Comparison of ENCODE assay signal across 20 mouse cellular contexts in the genomic region with DNA sequence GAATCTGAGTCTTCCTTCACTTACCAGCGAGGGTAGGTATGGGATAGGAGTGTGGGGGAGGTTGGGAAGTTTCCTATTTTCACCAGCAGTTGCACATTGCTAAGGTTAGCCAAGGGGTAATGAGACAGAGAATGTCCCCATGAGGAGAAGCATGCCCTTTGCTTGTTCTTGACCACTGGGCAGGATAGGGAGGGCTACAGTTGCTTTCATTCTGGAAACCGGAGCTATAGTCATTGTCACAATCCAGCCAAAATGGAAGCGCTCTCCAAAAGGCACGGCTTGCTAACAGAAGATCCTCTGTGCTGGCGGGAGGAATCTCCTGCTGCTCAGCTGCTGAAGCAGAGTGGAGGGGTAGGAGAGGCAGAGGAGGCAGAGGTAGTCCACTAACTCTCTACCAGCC.
DNase-seq lines count a peak whose midpoint lies in the region; ATAC-seq lines count a peak whose summit lies in the region.
"Had no signal": no experiment of that assay in that cellular context is flagged by ENCODE, and none has a peak within 500 bp of the region (broad histone marks: within the 10 kb centered on the region; RNA-seq: fewer than 3 reads in every experiment).

No protein-coding gene starts in this region.

- no peaks in the 10 kb centered on the region for H3K36me3 ChIP-seq in heart, embryonic 13.5 days
- no peaks in the 10 kb centered on the region for H3K36me3 ChIP-seq in midbrain, embryonic 14.5 days (ENCODE audit: control insufficient read depth, insufficient read depth, low read length)
- H3K36me3 ChIP-seq in midbrain, embryonic 16.5 days (ENCODE audit: control insufficient read depth, insufficient read depth, low read length): no peaks in the 10 kb centered on the region
- H3K36me3 ChIP-seq in hindbrain, embryonic 16.5 days (ENCODE audit: control insufficient read depth, insufficient read depth, low read length): no peaks in the 10 kb centered on the region
- H3K36me3 ChIP-seq: intestine, embryonic 15.5 days; neural tube, embryonic 13.5 days had no signal

- no peaks in the 10 kb centered on the region for H3K27me3 ChIP-seq in heart, embryonic 13.5 days (replicated peaks)
- H3K27me3 ChIP-seq in midbrain, embryonic 14.5 days (ENCODE audit: control insufficient read depth, insufficient read depth, low read length): no peaks in the 10 kb centered on the region
- H3K27me3 ChIP-seq in midbrain, embryonic 16.5 days (ENCODE audit: control insufficient read depth, insufficient read depth, low read depth, low read length): no peaks in the 10 kb centered on the region
- H3K27me3 ChIP-seq in hindbrain, embryonic 16.5 days (replicated peaks; ENCODE audit: control insufficient read depth, insufficient read depth, low read length): no peaks in the 10 kb centered on the region
- H3K27me3 ChIP-seq: intestine, embryonic 15.5 days; neural tube, embryonic 13.5 days had no signal

- ATAC-seq in heart, embryonic 13.5 days (ENCODE audit: extremely low read depth, insufficient number of reproducible peaks, low FRiP score, low TSS enrichment): no peak
- ATAC-seq in midbrain, embryonic 14.5 days (ENCODE audit: low FRiP score, low TSS enrichment): no peak
- ATAC-seq in midbrain, embryonic 16.5 days: no peak
- peak; percentile 45; the same call in 1 of the 2 replicates for ATAC-seq in hindbrain, embryonic 16.5 days
- ATAC-seq: intestine, embryonic 15.5 days; lung, postnatal 0 days had no signal

- no peak overlapping the region for H3K9ac ChIP-seq in heart, embryonic 13.5 days
- H3K9ac ChIP-seq in midbrain, embryonic 14.5 days (replicated peaks; ENCODE audit: low read length): no peak overlapping the region
- no peak overlapping the region for H3K9ac ChIP-seq in midbrain, embryonic 16.5 days (ENCODE audit: low read depth, low read length)
- no peak overlapping the region for H3K9ac ChIP-seq in hindbrain, embryonic 16.5 days (ENCODE audit: low read depth, low read length)
- H3K9ac ChIP-seq: intestine, embryonic 15.5 days; neural tube, embryonic 13.5 days had no signal

- no peaks in the 10 kb centered on the region for H3K9me3 ChIP-seq in heart, embryonic 13.5 days
- H3K9me3 ChIP-seq in midbrain, embryonic 14.5 days (ENCODE audit: control insufficient read depth, low read length): no peaks in the 10 kb centered on the region
- H3K9me3 ChIP-seq in midbrain, embryonic 16.5 days (replicated peaks; ENCODE audit: control insufficient read depth, low read length, poor library complexity, severe bottlenecking): no peaks in the 10 kb centered on the region
- no peaks in the 10 kb centered on the region for H3K9me3 ChIP-seq in hindbrain, embryonic 16.5 days (ENCODE audit: control insufficient read depth, low read length)
- H3K9me3 ChIP-seq: intestine, embryonic 15.5 days; neural tube, embryonic 13.5 days had no signal

- no peak for DNase-seq in heart, postnatal 4 days
- DNase-seq in midbrain, embryonic 14.5 days: no peak
- no peak for DNase-seq in spleen, postnatal 10 days (ENCODE audit: low spot score in 2 of 2)
- DNase-seq in layer of hippocampus, adult 9-11 months: no peak
- DNase-seq: adrenal gland, adult 2 months; cerebellum, adult 8-10 months; gastrocnemius, postnatal 14 days; heart, adult 18-20 months; kidney, postnatal 36 days; left cerebral cortex, postnatal 4 days; liver; right cerebral cortex, postnatal 25 days; thymus, adult 2 months had no signal

- peak overlapping the region; percentile 21; the same call in 1 of the 2 replicates for H3K4me2 ChIP-seq in heart, embryonic 13.5 days
- 0 out of 2 replicates have a peak overlapping the region, but pooled peaks have one; percentile 2 for H3K4me2 ChIP-seq in midbrain, embryonic 14.5 days (ENCODE audit: low read length)
- H3K4me2 ChIP-seq in midbrain, embryonic 16.5 days (ENCODE audit: low read length): no peak overlapping the region; the same call in 1 of the 2 replicates
- peak overlapping the region; percentile 28 for H3K4me2 ChIP-seq in hindbrain, embryonic 16.5 days (ENCODE audit: low read length)
- H3K4me2 ChIP-seq: intestine, embryonic 15.5 days; neural tube, embryonic 13.5 days had no signal

- no peak overlapping the region for H3K4me3 ChIP-seq in heart, embryonic 13.5 days
- no peak overlapping the region for H3K4me3 ChIP-seq in midbrain, embryonic 14.5 days (replicated peaks; ENCODE audit: low read depth, low read length)
- H3K4me3 ChIP-seq in midbrain, embryonic 16.5 days (ENCODE audit: low read depth, low read length): no peak overlapping the region
- no peak overlapping the region for H3K4me3 ChIP-seq in hindbrain, embryonic 16.5 days (ENCODE audit: low read length)
- H3K4me3 ChIP-seq: intestine, embryonic 15.5 days; left cerebral cortex, adult 2 months; neural tube, embryonic 13.5 days had no signal

- WGBS in heart, embryonic 13.5 days: 26% methylated on average over 5 of the region's 5 CpGs
- WGBS in midbrain, embryonic 14.5 days: 16% methylated on average over 5 of the region's 5 CpGs
- 14% methylated on average over 5 of the region's 5 CpGs for WGBS in midbrain, embryonic 16.5 days
- WGBS in hindbrain, embryonic 16.5 days: 13% methylated on average over 5 of the region's 5 CpGs

- H3K27ac ChIP-seq in heart, embryonic 13.5 days (replicated peaks): no peak overlapping the region
- no peak overlapping the region for H3K27ac ChIP-seq in midbrain, embryonic 14.5 days (replicated peaks; ENCODE audit: low read depth, low read length)
- H3K27ac ChIP-seq in midbrain, embryonic 16.5 days (ENCODE audit: low read length): no peak overlapping the region
- H3K27ac ChIP-seq in hindbrain, embryonic 16.5 days (ENCODE audit: low read depth, low read length): no peak overlapping the region
- H3K27ac ChIP-seq: intestine, embryonic 15.5 days; left cerebral cortex, adult 2 months; neural tube, embryonic 13.5 days had no signal

- no peaks in the 10 kb centered on the region for H3K4me1 ChIP-seq in heart, embryonic 13.5 days
- no peaks in the 10 kb centered on the region for H3K4me1 ChIP-seq in midbrain, embryonic 14.5 days (ENCODE audit: control insufficient read depth, insufficient read depth, low read length)
- no peaks in the 10 kb centered on the region; the same call in 1 of the 2 replicates for H3K4me1 ChIP-seq in midbrain, embryonic 16.5 days (ENCODE audit: control insufficient read depth, insufficient read depth, low read length)
- H3K4me1 ChIP-seq in hindbrain, embryonic 16.5 days (ENCODE audit: control insufficient read depth, insufficient read depth, low read depth, low read length): peaks cover 3% of the 10 kb centered on the region; the same call in 1 of the 2 replicates
- H3K4me1 ChIP-seq: intestine, embryonic 15.5 days had no signal
